Mouse (Mus musculus) forebrain, embryonic 13.5 days (tissue): ENCODE measurements around the gene Micu1. TPM values are rescaled to one million over a fixed set of nuclear protein-coding genes. Genes with fewer than 3 reads are reported as not detected.
A peak's percentile ranks its signal among the peaks of the same experiment; 100 is the strongest.

Experiments
- ATAC-seq: fragments of 200-750 bp; cut with Nextera tagmentation; 2 replicates; pipeline ENCODE4 v1.8.0; 2017
- H3K27ac ChIP-seq: fragments of 300-500 bp; sonication (generic); 2 replicates; pipeline ENCODE4 v1.5.1; 2015; ENCODE audit warnings: inconsistent platforms, mild to moderate bottlenecking, moderate library complexity
- H3K27me3 ChIP-seq: fragments of 300-500 bp; sonication (generic); 2 replicates; pipeline ENCODE4 v1.6.1; 2015; ENCODE audit warnings: mild to moderate bottlenecking, inconsistent platforms
- H3K36me3 ChIP-seq: fragments of 300-500 bp; sonication (generic); 2 replicates; pipeline ENCODE4 v1.6.1; 2015; ENCODE audit warnings: mild to moderate bottlenecking, inconsistent platforms; ENCODE audit not compliant: poor library complexity, severe bottlenecking
- H3K4me1 ChIP-seq: fragments of 300-500 bp; sonication (generic); 2 replicates; pipeline ENCODE4 v1.6.1; 2015; ENCODE audit warnings: inconsistent platforms
- H3K4me2 ChIP-seq: fragments of 300-500 bp; sonication (generic); 2 replicates; pipeline ENCODE4 v1.6.1; 2015; ENCODE audit warnings: inconsistent platforms, mild to moderate bottlenecking, moderate library complexity
- H3K4me3 ChIP-seq: fragments of 300-500 bp; sonication (generic); 2 replicates; pipeline ENCODE4 v1.5.1; 2015; ENCODE audit warnings: mild to moderate bottlenecking, inconsistent platforms
- H3K9ac ChIP-seq: fragments of 300-500 bp; sonication (generic); 2 replicates; pipeline ENCODE4 v1.6.1; 2015; ENCODE audit warnings: mild to moderate bottlenecking, inconsistent platforms
- H3K9me3 ChIP-seq: fragments of 300-500 bp; sonication (generic); replicated peaks from 2 replicates; pipeline ENCODE4 v1.6.1; 2016; ENCODE audit warnings: inconsistent platforms
- WGBS: fragments of 180-500 bp; shearing (Covaris S2); methylation state at CpG from one replicate; pipeline ENCODE4 v1.1.7; 2015; 5-methylcytosine and 5-hydroxymethylcytosine counted together
- polyA plus RNA-seq: library from polyadenylated mRNA; unstranded; fragments of >200 nt; fragmentation: Nextera tagmentation; extraction: Ambion mirVana; gene quantifications from 2 replicates; pipeline ENCODE4 v1.2.1, GENCODE M21; 2015

Micu1 gene
- polyA plus RNA-seq, 1 experiment from 2014 or later, result 69.0 TPM

DNA sequence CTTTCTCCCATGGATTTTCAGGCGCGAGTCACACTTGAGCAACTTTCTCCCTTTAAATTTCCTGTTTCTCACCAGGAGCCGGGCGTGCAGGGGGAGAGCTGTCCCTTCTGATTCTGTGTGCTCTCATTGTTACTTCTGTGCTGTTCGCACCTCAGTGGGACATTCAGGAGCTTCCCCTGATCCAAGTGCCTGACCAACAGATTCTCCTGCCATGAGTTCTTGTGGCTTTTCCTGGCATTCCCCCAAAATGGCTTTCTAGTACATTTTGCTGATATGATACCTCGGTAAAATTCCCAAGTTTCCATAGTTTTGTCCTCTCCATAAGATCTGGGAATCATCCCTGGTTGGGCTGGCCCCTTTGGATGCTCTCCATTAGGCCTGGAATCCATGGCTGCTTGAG, 25.0 kb downstream of the Micu1 start:
- WGBS, result 72% methylated on average over 6 of the region's 6 CpGs
- Histone ChIP-seq H3K9ac (no peak overlapping the region), H3K4me1 (peaks cover 18% of the 10 kb centered on the region; the same call in 1 of the 2 replicates), H3K27ac (no peak overlapping the region), H3K4me2 (no peak overlapping the region), H3K4me3 (no peak overlapping the region), H3K36me3 (no peaks in the 10 kb centered on the region), H3K9me3 (no peaks in the 10 kb centered on the region), H3K27me3 (no peaks in the 10 kb centered on the region)
- ATAC-seq, result no peak

DNA sequence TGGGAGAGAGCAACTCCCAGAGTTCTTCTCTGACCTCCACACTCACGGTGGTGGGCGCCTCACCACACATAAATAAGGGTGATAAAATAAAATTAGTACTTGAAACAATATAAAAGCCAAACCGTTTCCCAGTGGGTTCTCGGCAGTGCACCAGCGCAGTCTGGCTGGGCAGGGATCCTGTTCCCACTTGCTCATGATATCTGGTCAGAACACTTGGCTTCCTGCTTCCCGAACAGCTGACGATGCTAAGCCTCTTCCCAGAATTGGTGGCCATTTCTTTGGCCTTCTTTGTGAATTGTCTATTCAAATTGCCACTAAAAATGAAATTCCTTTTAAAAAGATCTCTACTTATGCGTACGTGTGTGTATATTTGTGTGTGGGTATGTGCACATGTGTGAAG, 27.0 kb downstream of the Micu1 start:
- no peaks in the 10 kb centered on the region for H3K27me3 ChIP-seq
- no peak overlapping the region for H3K4me2 ChIP-seq
- ATAC-seq, result no peak
- WGBS, result 95% methylated on average over 9 of the region's 9 CpGs
- no peak overlapping the region for H3K27ac ChIP-seq
- H3K4me3 ChIP-seq, result no peak overlapping the region
- H3K4me1 ChIP-seq, result peaks cover 13% of the 10 kb centered on the region; the same call in 1 of the 2 replicates
- H3K9me3 ChIP-seq, result no peaks in the 10 kb centered on the region
- peaks cover 16% of the 10 kb centered on the region for H3K36me3 ChIP-seq
- no peak overlapping the region for H3K9ac ChIP-seq

DNA sequence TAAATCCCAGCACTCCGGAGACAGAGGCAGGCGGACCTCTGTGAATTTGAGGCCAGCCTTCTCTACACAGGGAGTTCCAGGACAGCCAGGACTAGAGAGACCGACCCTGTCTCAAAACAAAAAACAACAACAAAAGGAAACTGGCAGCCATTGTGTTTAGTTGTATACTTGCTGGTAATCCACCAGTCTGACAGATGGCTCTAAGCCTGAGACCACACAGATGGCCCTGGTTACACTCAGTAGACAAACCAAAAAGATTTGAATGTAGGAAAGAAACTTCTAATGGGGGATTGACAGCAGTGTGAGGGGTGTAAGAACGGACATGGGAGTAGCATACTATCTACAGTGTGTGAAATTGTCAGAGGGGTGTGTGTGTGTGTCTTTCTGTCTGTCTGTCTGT, 27.6 kb downstream of the Micu1 start:
- 27% methylated on average over 4 of the region's 4 CpGs for WGBS
- Histone ChIP-seq H3K4me2 (no peak overlapping the region), H3K4me3 (no peak overlapping the region), H3K27me3 (no peaks in the 10 kb centered on the region), H3K27ac (no peak overlapping the region; the same call in 1 of the 2 replicates), H3K9ac (no peak overlapping the region), H3K36me3 (peaks cover 16% of the 10 kb centered on the region), H3K9me3 (no peaks in the 10 kb centered on the region), H3K4me1 (peaks cover 9% of the 10 kb centered on the region; the same call in 1 of the 2 replicates)
- 0 out of 2 replicates have a peak, but pooled peaks have one; percentile 53 for ATAC-seq

DNA sequence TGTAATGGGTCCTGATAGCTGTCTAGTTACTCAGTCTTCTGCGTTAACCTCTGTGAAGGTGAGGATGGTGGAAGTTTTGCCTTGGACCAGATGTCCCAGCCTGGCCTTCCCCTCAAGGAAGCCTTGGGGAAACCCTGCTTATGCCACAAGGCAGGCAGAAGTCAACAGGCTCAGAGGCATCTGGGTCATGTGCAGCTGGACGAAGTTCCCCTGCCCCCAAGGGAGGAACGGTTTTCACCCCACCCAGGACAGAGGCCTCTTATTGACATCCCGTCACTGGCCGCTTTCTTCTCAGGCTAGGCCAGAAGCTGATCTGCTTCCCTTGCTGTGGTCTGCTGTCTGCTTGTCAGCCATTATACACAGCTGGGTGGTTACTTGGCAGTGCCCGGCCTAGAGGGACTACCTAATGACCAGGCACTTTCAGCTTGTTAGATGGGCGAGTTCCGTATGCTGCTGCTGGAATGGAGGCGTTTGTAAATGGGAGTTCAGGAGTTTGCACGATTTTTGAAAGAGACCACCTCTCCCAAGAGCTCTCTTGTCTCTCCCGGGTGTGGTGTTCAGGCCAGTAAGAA, 33.8 kb downstream of the Micu1 start:
- 79% methylated on average over 11 of the region's 11 CpGs for WGBS
- ATAC-seq, result no peak
- Histone ChIP-seq H3K9me3 (no peaks in the 10 kb centered on the region), H3K27me3 (no peaks in the 10 kb centered on the region), H3K36me3 (peaks cover 23% of the 10 kb centered on the region), H3K4me2 (no peak overlapping the region), H3K27ac (no peak overlapping the region), H3K4me1 (no peaks in the 10 kb centered on the region), H3K4me3 (no peak overlapping the region), H3K9ac (no peak overlapping the region)

DNA sequence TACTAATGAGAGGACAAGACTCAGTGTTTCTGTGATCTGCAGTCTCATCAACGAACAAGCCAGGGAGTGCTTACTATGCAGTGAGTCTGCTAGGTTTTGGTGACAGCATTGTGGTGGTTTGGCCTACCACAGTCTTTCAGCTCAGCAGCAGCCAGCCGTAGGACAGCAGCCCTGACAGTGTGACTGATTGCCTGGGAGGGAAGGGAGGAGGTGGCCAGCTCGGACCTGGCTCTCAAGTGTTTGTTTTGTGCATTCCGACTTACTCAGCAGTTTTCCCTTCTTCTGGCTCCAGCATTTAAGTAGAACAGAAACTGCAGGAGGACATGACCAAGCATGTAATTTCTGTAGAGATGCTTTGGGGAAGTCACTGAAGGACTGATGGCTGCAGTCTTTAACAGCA, 39.2 kb downstream of the Micu1 start:
- Histone ChIP-seq H3K9me3 (no peaks in the 10 kb centered on the region; the same call in 1 of the 2 replicates), H3K4me1 (no peaks in the 10 kb centered on the region), H3K4me3 (no peak overlapping the region), H3K9ac (no peak overlapping the region), H3K27ac (no peak overlapping the region), H3K4me2 (no peak overlapping the region), H3K36me3 (peaks cover 14% of the 10 kb centered on the region), H3K27me3 (no peaks in the 10 kb centered on the region)
- 90% methylated on average over 4 of the region's 4 CpGs for WGBS
- no peak for ATAC-seq

DNA sequence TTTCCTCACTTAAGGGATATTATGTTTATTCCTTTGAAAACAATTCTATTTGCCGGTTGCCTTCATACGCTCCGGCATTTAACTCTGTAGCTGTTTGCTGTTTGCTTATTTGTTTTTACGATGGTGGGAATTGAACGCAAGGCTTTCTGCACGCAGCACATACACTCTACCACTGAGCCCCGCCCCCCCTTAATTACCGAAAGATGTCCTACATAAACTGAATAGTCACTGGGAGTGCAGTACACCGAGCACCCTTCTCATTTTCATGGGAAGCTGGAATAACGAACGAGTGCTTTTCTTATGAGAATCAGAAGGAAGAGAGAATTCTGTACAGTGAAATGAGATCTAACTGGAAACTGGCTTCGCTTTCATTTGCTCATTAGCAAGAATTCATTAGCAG, 41.1 kb downstream of the Micu1 start:
- Histone ChIP-seq H3K9me3 (no peaks in the 10 kb centered on the region; the same call in 1 of the 2 replicates), H3K4me1 (no peaks in the 10 kb centered on the region), H3K36me3 (peaks cover 14% of the 10 kb centered on the region), H3K27me3 (no peaks in the 10 kb centered on the region), H3K9ac (no peak overlapping the region), H3K4me3 (no peak overlapping the region), H3K4me2 (no peak overlapping the region), H3K27ac (no peak overlapping the region)
- no peak for ATAC-seq
- WGBS, result 68% methylated on average over 12 of the region's 12 CpGs

DNA sequence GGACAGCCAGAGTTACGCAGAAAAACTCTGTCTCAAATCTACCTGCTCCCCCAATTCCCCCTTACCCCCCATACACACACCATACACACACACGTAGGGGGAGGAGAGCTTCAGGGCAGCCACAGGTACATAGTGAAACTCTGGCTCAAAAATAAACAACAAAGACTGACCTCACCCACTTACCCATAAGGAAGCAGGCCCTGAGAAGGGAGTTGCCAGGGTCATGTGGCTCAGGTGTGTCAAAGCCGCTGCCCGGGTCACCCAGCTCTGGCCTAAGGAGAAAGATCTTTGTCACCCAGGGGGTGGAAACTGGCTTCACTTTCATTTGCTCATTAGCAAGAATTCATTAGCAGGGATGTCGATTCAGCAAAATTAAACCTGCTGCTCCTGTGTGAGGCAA, 41.7 kb downstream of the Micu1 start:
- no peak overlapping the region for H3K9ac ChIP-seq
- H3K36me3 ChIP-seq, result peaks cover 14% of the 10 kb centered on the region
- H3K4me1 ChIP-seq, result no peaks in the 10 kb centered on the region
- WGBS, result 84% methylated on average over 5 of the region's 5 CpGs
- H3K4me3 ChIP-seq, result no peak overlapping the region
- no peaks in the 10 kb centered on the region; the same call in 1 of the 2 replicates for H3K9me3 ChIP-seq
- H3K27ac ChIP-seq, result no peak overlapping the region
- ATAC-seq, result no peak
- no peak overlapping the region for H3K4me2 ChIP-seq
- no peaks in the 10 kb centered on the region for H3K27me3 ChIP-seq

DNA sequence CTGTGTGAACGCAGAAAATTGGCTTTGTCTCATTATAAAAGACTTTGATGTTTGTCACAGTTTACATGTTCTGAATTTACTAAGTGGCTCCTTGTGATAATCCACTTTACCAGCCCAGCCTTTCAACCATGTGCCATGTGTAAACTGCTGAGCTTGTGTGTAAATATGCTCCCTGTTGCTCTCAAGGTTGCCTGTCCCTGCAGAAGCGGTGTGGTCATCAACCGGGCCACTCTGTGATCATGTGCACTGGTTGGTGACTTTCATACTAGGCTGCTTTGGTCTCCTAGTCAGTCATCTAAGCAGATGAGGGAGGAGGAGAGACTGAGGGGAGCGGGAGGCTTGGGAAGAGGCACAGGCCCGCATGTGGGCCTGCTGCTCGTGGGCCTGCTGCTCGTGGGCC, 45.1 kb downstream of the Micu1 start:
- Histone ChIP-seq H3K9me3 (no peaks in the 10 kb centered on the region; the same call in 1 of the 2 replicates), H3K4me3 (no peak overlapping the region), H3K9ac (no peak overlapping the region), H3K27me3 (no peaks in the 10 kb centered on the region), H3K36me3 (peaks cover 3% of the 10 kb centered on the region), H3K4me2 (no peak overlapping the region), H3K27ac (no peak overlapping the region), H3K4me1 (no peaks in the 10 kb centered on the region)
- 84% methylated on average over 7 of the region's 7 CpGs for WGBS
- ATAC-seq, result no peak

DNA sequence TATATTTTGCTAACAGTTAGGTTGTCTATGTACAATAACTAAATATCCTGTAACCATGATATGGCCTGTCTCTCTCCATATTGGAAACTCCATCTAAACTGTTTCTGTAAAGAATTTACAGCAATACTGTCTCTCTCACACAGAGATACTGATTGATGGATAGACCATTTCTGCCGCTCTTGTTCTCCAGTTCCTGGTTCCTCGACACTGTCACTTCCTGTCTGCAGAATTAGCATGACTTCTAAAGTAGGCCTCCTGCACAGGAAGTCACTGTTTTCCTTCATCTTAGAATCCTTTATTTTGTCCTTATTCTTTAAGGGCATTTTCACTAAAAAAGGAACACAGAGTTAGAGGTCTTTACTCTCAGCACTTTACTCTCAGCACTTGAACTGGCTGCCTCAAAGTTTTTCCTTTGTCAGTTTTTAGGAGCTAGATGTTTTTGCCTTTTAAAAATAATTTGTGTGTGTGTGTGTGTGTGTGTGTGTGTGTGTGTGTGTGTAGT, 46.5 kb downstream of the Micu1 start:
- Histone ChIP-seq H3K9me3 (no peaks in the 10 kb centered on the region; the same call in 1 of the 2 replicates), H3K36me3 (peaks cover 7% of the 10 kb centered on the region), H3K4me3 (no peak overlapping the region), H3K9ac (no peak overlapping the region), H3K4me1 (peaks cover 6% of the 10 kb centered on the region; the same call in 1 of the 2 replicates), H3K27me3 (no peaks in the 10 kb centered on the region), H3K4me2 (no peak overlapping the region), H3K27ac (no peak overlapping the region)
- WGBS, result 92% methylated on average over 2 of the region's 2 CpGs
- ATAC-seq, result no peak

DNA sequence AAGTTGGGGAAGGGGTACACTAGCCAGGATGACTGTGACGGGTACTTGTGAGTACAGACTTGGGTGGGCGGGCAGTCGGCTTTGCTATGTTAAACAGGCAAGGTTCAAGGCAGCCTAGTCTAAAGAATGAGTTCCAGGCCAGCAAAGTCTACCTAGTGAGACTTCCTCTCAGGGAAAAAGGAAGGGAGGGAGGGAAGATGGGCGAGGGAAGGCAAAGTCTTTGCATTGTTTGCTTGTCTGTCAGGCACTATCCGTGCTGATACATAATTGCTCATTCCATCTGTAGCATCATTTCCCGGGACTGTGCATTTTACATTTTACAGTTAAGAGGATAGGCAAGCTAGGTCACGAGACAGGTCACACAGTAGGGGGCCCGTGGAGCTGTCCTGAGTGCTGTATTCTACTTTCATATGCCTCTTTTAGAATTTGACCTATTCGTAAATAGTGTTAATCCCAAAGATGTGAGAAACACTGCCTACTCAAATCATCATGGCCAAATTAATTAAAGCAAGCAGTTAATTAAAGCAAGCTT, 51.3 kb downstream of the Micu1 start:
- ATAC-seq, result no peak
- no peak overlapping the region for H3K9ac ChIP-seq

DNA sequence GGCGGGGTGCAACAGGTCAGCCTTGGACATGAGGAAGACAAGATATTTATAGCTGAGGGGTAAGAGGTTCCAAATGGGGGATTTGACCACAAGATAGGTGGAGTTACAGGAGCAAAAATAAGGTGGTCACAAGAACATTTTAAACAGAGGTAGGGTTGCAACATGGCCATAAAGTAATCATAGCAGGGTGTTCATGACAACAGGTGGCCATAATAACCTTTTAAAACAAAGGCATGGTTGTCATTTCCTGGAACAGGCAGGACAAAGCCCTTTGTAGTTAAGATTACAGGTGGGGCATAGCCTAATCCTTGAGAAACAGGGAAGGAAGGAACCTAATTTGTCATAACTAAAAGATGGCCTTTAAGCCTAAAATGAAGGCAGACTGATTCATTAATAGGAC, 51.8 kb downstream of the Micu1 start:
- Histone ChIP-seq H3K4me1 (peaks cover 40% of the 10 kb centered on the region), H3K36me3 (peaks cover 7% of the 10 kb centered on the region), H3K9me3 (no peaks in the 10 kb centered on the region; the same call in 1 of the 2 replicates), H3K4me2 (no peak overlapping the region), H3K4me3 (no peak overlapping the region), H3K9ac (no peak overlapping the region), H3K27ac (no peak overlapping the region), H3K27me3 (no peaks in the 10 kb centered on the region)
- WGBS, result 74% methylated on average over 1 of the region's 1 CpGs
- no peak for ATAC-seq

More for the DNA sequence above, 51.3 kb downstream of the Micu1 start:
- peaks cover 40% of the 10 kb centered on the region for H3K4me1 ChIP-seq
- 61% methylated on average over 9 of the region's 9 CpGs for WGBS
- no peaks in the 10 kb centered on the region; the same call in 1 of the 2 replicates for H3K9me3 ChIP-seq
- peaks cover 7% of the 10 kb centered on the region for H3K36me3 ChIP-seq
- no peak overlapping the region for H3K4me2 ChIP-seq
- no peak overlapping the region for H3K4me3 ChIP-seq
- no peak overlapping the region for H3K27ac ChIP-seq
- no peaks in the 10 kb centered on the region for H3K27me3 ChIP-seq

DNA sequence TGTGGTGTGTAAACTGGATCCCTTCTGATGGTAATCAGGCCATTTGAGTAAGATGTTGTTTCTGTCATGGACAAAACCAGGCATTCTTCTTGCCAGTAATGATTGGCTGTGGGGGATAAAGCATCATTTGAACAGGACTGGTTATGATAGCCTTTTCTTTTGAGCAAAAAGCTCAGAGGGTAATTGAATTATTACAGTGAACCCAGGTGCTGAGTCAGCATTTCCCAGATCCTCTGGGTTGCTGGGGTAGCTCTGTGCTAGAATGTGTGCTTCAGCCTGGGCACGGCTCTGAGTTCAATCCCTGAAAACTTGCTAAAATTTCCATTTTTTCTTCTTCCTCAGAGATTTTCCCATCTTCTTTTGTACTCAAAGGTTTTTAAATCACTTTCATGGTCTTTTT, 52.6 kb downstream of the Micu1 start:
- no peak overlapping the region for H3K4me3 ChIP-seq
- H3K9ac ChIP-seq, result no peak overlapping the region
- H3K4me1 ChIP-seq, result peaks cover 40% of the 10 kb centered on the region
- no peak overlapping the region for H3K27ac ChIP-seq
- WGBS, result 77% methylated on average over 1 of the region's 1 CpGs
- H3K4me2 ChIP-seq, result no peak overlapping the region
- no peak for ATAC-seq
- H3K9me3 ChIP-seq, result no peaks in the 10 kb centered on the region; the same call in 1 of the 2 replicates
- peaks cover 7% of the 10 kb centered on the region for H3K36me3 ChIP-seq
- no peaks in the 10 kb centered on the region for H3K27me3 ChIP-seq
